Mouse (Mus musculus) adrenal gland, adult (tissue): ENCODE data around the gene Apaf1.

Experiments used
- DNase-seq, 2 experiments: peaks; one replicate each; pipeline ENCODE4 v3.0.0; 2022 to 2023; ENCODE audit warnings: low spot score in 1 of 2; ENCODE audit not compliant: inconsistent age in 2 of 2

The Apaf1 gene

GRCm38 (mm10) chr10:91083393-91083927, 890 bp upstream of the Apaf1 start:
- DNase-seq: no peak

GRCm38 (mm10) chr10:91081959-91082507, 537 bp downstream of the Apaf1 start:
- DNase-seq: no peak

DNA sequence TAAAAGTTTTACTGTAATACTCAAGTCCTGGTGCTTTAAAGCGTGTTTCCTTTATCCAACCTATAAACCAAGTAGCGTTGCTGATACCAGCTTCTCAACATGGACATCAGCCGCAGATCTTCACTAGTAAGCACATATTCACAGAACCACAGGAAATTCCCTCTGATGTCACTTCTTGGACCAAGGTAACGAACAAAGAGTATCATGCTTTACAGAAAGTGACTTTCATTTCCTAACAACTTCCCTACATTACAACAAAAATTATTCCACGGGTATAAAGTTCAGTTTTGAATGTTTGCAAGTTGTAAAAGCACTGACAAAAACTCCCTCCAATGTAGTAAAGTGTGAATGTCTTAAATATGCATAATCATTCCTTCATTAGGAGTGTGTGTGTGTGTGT, 2.0 kb downstream of the Apaf1 start:
- no peak for DNase-seq

GRCm38 (mm10) chr10:91076667-91077066, 5.9 kb downstream of the Apaf1 start:
- no peak for DNase-seq

DNA sequence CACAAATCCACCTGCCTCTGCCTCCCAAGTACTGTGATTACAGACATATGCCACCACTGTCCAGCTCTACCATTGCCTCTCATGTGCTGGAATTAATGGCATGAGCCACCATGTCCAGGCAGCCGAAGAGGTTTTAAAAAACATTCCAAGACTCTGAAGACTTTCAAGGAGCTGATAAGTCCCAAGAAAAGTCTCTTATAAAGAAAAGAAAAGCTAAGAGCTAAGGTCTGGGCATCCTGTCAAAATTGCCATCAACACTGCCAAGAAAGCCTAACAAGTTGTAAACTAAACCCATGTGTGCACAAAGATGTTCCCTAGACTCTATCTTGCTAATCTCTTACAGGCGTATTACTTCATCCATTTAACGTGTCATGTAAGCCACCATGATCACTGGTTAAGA, 9.2 kb downstream of the Apaf1 start:
- no peak for DNase-seq

DNA sequence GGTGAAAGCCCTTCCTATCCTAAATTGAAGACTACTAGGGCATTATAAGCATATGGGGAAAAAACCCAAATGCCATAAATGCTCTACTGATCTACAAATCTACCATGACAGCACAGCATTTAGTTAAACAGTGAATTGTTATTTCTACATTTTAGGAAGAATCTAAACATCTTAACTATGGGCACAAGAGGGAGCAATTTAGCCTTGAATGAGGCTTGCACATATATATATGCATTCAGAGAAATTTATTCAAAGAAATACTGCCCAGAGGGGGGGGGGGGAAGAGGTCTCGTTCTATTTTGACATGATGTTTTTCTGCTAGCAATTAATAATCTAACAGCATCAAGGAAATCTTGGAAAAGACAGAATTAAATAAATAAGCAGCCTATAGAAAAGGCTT, 10.8 kb downstream of the Apaf1 start:
- DNase-seq: no peak

DNA sequence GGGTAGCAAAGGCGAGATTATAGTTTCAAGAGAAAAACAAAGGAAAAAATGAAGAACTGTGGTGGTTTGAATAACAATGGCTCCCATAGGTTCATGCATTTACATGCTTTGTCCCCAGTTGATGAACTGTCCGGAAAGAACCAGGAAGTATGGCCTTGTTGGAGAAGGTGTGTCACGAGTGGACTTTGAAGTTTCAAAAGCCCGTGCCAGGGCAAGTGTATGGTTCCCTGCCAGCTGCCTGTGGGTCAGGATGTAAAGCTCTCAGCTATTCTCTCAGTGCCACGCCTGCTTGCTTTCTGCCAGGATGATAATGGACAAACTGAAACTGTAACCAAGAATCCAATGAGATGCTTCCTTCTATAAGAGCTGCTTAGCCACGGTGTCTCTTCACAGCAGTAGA, 20.2 kb downstream of the Apaf1 start:
- DNase-seq: no peak

GRCm38 (mm10) chr10:91060742-91061141, 21.8 kb downstream of the Apaf1 start:
- DNase-seq: peak in 1 of 2 experiments; percentile 61

DNA sequence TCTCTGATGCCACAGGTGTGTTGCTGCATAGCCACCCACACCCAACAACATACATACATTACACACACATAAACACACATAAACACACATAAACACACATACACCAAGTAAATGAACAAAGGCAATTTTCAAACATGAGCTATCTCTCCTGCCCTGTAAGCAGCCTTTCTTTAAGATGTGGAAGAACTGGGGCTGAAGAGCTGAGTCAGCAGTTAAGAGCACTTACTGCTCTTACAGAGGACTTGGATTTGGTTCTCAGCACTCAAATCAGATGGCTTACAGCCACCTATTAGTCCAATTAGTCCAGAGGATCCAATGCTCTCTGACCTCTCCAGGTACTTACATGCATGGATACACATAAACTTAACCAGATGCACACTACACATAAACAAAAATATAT, 29.8 kb downstream of the Apaf1 start:
- no peak for DNase-seq

GRCm38 (mm10) chr10:91051156-91051555, 31.4 kb downstream of the Apaf1 start:
- DNase-seq: no peak

- DNase-seq: peak; percentile 56 to 67
These were observed 32.9 kb downstream of the Apaf1 start for GRCm38 (mm10) chr10:91049696-91050095.

- DNase-seq: peak; percentile 43 to 80
These were observed 48.6 kb downstream of the Apaf1 start for GRCm38 (mm10) chr10:91033942-91034341.

DNA sequence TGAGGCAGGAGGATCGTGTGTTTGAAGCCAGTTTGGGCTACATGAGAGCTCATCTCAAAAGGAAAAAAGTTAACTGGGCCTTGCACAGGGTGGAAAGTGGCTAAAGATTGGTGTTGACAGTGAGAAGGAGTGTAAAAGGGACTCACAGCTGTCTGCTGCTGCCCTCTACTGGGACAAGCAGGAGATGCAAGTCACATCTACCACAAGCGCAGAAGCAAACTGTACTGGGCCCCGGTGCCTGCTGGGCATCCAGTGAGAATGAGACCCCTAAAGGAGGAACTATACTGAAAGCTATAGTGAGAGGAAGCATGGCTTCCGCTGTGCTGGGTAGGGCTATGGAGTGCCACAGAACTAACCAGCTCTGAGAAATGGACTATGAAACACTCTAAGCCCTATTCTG, 50.2 kb downstream of the Apaf1 start:
- peak; percentile 55 to 89 for DNase-seq

GRCm38 (mm10) chr10:91031176-91031575, 51.4 kb downstream of the Apaf1 start:
- DNase-seq: peak in 1 of 2 experiments; percentile 37

DNA sequence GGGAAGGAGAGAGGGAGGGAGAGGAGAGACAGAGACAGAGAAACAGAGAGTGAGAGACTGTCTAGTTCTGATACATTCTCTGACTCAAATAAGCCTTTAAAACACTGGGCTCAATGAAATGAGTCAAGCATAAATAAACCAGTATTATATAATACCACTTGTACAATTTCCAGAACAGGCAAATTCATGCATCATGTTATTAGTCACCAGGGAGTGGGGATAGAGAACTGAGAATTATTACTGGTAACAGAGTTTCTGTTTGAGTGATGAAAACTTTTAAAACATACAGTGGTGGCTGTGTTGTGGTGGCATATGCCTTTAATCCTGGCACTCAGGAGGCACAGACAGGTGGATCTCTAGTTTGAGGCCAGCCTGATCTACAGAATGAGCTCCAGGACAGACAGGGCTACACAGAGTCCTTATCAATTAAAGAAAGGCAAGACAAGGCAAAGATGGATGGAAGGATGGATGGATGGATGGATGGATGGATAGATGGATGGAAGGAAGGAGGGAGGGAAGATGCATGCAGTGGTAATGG, 53.5 kb downstream of the Apaf1 start:
- no peak for DNase-seq

- no peak for DNase-seq
These were observed 54.6 kb downstream of the Apaf1 start for GRCm38 (mm10) chr10:91027964-91028363.

DNA sequence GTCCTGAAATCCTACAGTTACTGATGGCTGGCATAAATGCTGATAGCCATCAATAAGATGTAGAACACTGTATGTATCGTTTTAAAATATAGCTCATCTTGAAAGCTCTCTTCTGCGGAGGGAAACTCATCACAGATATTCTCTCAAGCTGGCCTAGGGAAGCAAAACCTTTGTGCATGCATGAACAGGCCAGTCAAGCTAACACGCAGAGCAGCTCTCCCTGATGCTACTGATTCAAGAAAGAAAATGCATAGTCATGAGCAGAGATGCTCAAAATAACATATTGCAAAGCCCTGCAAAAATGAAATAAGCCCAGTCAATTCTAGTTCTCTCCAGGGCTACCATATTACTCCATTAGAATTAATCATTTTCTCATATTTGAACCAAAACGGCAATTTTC, 55.1 kb downstream of the Apaf1 start:
- DNase-seq: no peak

- DNase-seq: no peak
These were observed 76.6 kb downstream of the Apaf1 start for GRCm38 (mm10) chr10:91005858-91006538.

GRCm38 (mm10) chr10:91001421-91001820, 81.1 kb downstream of the Apaf1 start:
- DNase-seq: peak in 1 of 2 experiments; percentile 36

DNA sequence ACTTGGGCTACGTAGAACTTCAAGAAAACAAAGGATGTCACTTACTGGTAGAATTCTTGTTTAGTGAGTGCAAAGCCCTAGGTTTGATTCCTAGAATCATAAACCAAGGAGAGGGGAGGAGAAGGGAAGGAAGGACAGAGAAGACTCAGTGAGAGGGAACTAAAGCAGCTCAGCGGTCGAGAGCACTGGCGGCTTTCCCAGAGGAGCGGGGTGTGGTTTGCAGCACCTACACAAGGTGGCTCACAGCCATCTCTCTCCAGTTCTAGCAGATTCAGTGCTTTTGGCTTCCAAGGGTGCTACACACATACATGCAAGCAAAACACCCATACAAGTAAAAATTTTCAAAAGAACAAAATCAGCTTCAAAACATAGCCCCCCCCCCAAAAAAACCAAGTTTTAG, 82.7 kb downstream of the Apaf1 start:
- DNase-seq: no peak

DNA sequence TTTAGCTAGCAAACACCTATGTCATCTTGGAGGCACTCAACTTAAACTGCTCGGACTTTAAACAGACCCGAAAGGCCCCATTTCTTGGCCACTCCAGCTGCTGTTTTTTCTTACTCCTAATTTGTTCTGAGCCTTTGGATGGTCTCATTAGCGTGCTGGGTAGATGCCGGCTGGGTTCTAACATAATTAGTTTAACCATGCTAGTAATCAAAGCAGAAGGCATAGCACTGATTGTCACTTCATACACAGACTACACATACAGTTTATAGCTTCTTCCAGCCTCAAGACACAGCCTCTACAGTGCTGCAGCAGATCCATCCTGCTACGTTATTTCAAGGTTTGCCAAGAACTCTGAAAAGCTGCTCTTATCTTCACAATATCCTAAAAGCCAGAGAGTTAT, 88.7 kb downstream of the Apaf1 start:
- no peak for DNase-seq

GRCm38 (mm10) chr10:90992237-90992636, 90.3 kb downstream of the Apaf1 start:
- no peak for DNase-seq
